ENCODE assay signal across 8 mouse cellular contexts in genomic region chr7:39518362-39518761, GRCm38 (mm10). TPM values are rescaled to one million over a fixed set of nuclear protein-coding genes. Genes with fewer than 3 reads are reported as not detected.
DNase-seq lines count a peak whose midpoint lies in the region; ATAC-seq and TF ChIP-seq lines count a peak whose summit lies in the region.

No protein-coding gene starts in this region.

- H3K79me2 ChIP-seq in liver, adult 2 months (ENCODE audit: control insufficient read depth, insufficient read depth, low read length): no peaks in the 10 kb centered on the region

- WGBS in forebrain, embryonic 15.5 days: 88% methylated on average over 12 of the region's 12 CpGs
- WGBS in liver, adult 2 months: 60% methylated on average over 12 of the region's 12 CpGs

- no peak for TF ChIP-seq POLR2A in liver, adult 2 months (IDR thresholded peaks at IDR 0.05; ENCODE audit: extremely low read depth, insufficient read depth, low read length)

- no peaks in the 10 kb centered on the region for H3K27me3 ChIP-seq in forebrain, embryonic 15.5 days
- H3K27me3 ChIP-seq in liver, adult 2 months (ENCODE audit: control insufficient read depth, insufficient read depth, low read length): no peaks in the 10 kb centered on the region

- no peak for TF ChIP-seq CTCF in liver, adult 2 months (IDR thresholded peaks at IDR 0.05; ENCODE audit: low read depth, low read length)

- no peak overlapping the region for H3K9ac ChIP-seq in forebrain, embryonic 15.5 days (replicated peaks)
- H3K9ac ChIP-seq in liver, adult 2 months (ENCODE audit: low read depth, low read length): no peak overlapping the region; the same call in 1 of the 2 replicates

- DNase-seq in embryo, embryonic 10.5 days (ENCODE audit: low spot score): peak; percentile 15
- DNase-seq in embryo, embryonic 10 days (ENCODE audit: low spot score): no peak
- peak; percentile 24 for DNase-seq in adrenal gland, postnatal 10 days
- no peak for DNase-seq in liver, adult 2 months (ENCODE audit: extremely low read depth, low read depth, low spot score)
- peak; percentile 63 for DNase-seq in naive thymus-derived CD4-positive, alpha-beta T cell, adult 2 months (ENCODE audit: low read depth)
- no peak for DNase-seq in spleen, postnatal 4 days (ENCODE audit: low spot score in 2 of 2)

- H3K36me3 ChIP-seq in forebrain, embryonic 15.5 days: peaks cover 5% of the 10 kb centered on the region; the same call in 1 of the 2 replicates
- H3K36me3 ChIP-seq in liver, adult 2 months (ENCODE audit: control insufficient read depth, insufficient read depth, low read length): no peaks in the 10 kb centered on the region

- 0 out of 2 replicates have a peak, but pooled peaks cover 6% of the 10 kb centered on the region for H3K9me3 ChIP-seq in forebrain, embryonic 15.5 days

- no peak overlapping the region for H3K27ac ChIP-seq in forebrain, embryonic 15.5 days (replicated peaks)
- 0 out of 2 replicates have a peak overlapping the region, but pooled peaks have one; percentile 3 for H3K27ac ChIP-seq in liver, adult 2 months (replicated peaks; ENCODE audit: insufficient read depth, low read depth, low read length)

- peak overlapping the region; percentile 57; the same call in 1 of the 2 replicates for H3K4me2 ChIP-seq in forebrain, embryonic 15.5 days (replicated peaks)

- H3K4me1 ChIP-seq in forebrain, embryonic 15.5 days: peaks cover 7% of the 10 kb centered on the region; the same call in 1 of the 2 replicates
- no peaks in the 10 kb centered on the region for H3K4me1 ChIP-seq in liver, adult 2 months (ENCODE audit: control insufficient read depth, insufficient read depth, low read length)

- peak overlapping the region; percentile 77 for H3K4me3 ChIP-seq in forebrain, embryonic 15.5 days
- H3K4me3 ChIP-seq in liver, adult 2 months (ENCODE audit: insufficient read depth, low read depth, low read length): no peak overlapping the region; the same call in 1 of the 2 replicates

- ATAC-seq in forebrain, embryonic 15.5 days (replicated peaks): peak; percentile 44
- ATAC-seq in inflammation-experienced regulatory T-cells, adult 6 months: peak; percentile 1

RNA-seq across cellular contexts. Expression of gene Zfp619, which starts 0.8 kb away (rescaled TPM):
- total RNA-seq in adrenal gland, postnatal 10 days (2021): 1 to 10 TPM; 2.0 to 2.7 TPM
- 3.2 and 3.4 TPM in 2 replicates for polyA plus RNA-seq in forebrain, embryonic 15.5 days (2015; fragmentation: Nextera tagmentation; extraction: Ambion mirVana)
- 1 to 10 TPM in 2 of 3 experiments, under 1 TPM in 1; 0.67 to 1.4 (median 1.4) TPM for polyA plus RNA-seq in inflammation-experienced regulatory T-cells, adult 6 months (2017; shearing (Covaris generic))
- 2.0 and 2.1 TPM in 2 replicates for total RNA-seq in liver, adult 2 months (2014; rRNA removed)
- 0.20 and 0.24 TPM in 2 replicates for polyA plus RNA-seq in liver, adult 2 months (2012; rRNA removed)

Comparison
In these comparisons a context has a peak if more than half of its experiments do, and no peak if none do; other contexts are left out.
1. DNase-seq: peak in embryo, embryonic 10.5 days (single experiment), adrenal gland, postnatal 10 days (single experiment) and naive thymus-derived CD4-positive, alpha-beta T cell, adult 2 months (single experiment); none in embryo, embryonic 10 days (single experiment), liver, adult 2 months (single experiment) and spleen, postnatal 4 days (0 of 2).